ENCODE assay signal across 8 mouse cellular contexts in genomic region chr2:122753739-122754343, GRCm38 (mm10). TPM values are rescaled to one million over a fixed set of nuclear protein-coding genes. Genes with fewer than 3 reads are reported as not detected.
DNase-seq lines count a peak whose midpoint lies in the region; ATAC-seq and TF ChIP-seq lines count a peak whose summit lies in the region.

No protein-coding gene starts in this region.

- peak; percentile 85 for ATAC-seq in frontal cortex, adult (ENCODE audit: low TSS enrichment)
- ATAC-seq in kidney, embryonic 14.5 days (ENCODE audit: low FRiP score, low TSS enrichment): peak; percentile 52; the same call in 1 of the 2 replicates
- no peak for ATAC-seq in liver, embryonic 11.5 days (replicated peaks; ENCODE audit: low FRiP score)
- peak; percentile 75 for ATAC-seq in neural tube, embryonic 13.5 days (ENCODE audit: low read depth)

- WGBS in cerebellum, adult 2 months: 12% methylated on average over 7 of the region's 7 CpGs
- 20% methylated on average over 7 of the region's 7 CpGs for WGBS in kidney, embryonic 14.5 days
- WGBS in liver, embryonic 11.5 days: 14% methylated on average over 7 of the region's 7 CpGs
- WGBS in neural tube, embryonic 13.5 days: 18% methylated on average over 7 of the region's 7 CpGs

- DNase-seq in 416B (ENCODE audit: low read depth): peak; percentile 70
- peak; percentile 69 for DNase-seq in MEL (ENCODE audit: low read depth, low spot score)
- peak; percentile 53 to 74 for DNase-seq in cerebellum, adult 2 months
- peak; percentile 43 for DNase-seq in liver, embryonic 11.5 days (ENCODE audit: low spot score)
- peak; percentile 73 for DNase-seq in thymus, postnatal 25 days

- no peaks in the 10 kb centered on the region for H3K36me3 ChIP-seq in MEL (ENCODE audit: control insufficient read depth in 1 of 2, insufficient read depth in 2 of 2, low read length in 2 of 2)
- H3K36me3 ChIP-seq in kidney, embryonic 14.5 days (ENCODE audit: control insufficient read depth, insufficient read depth, low read length): no peaks in the 10 kb centered on the region; the same call in 1 of the 2 replicates
- H3K36me3 ChIP-seq in liver, embryonic 11.5 days (ENCODE audit: control insufficient read depth, insufficient read depth, low read length): no peaks in the 10 kb centered on the region
- peaks cover under 1% of the 10 kb centered on the region; the same call in 1 of the 2 replicates for H3K36me3 ChIP-seq in neural tube, embryonic 13.5 days

- H3K79me2 ChIP-seq in MEL (ENCODE audit: control insufficient read depth, insufficient read depth, low read length, poor library complexity): no peaks in the 10 kb centered on the region

- no peak overlapping the region for H3K4me3 ChIP-seq in MEL (ENCODE audit: control insufficient read depth in 1 of 2, insufficient read depth in 1 of 2, low read depth in 2 of 2, low read length in 2 of 2)
- H3K4me3 ChIP-seq in cerebellum, adult 2 months (replicated peaks; ENCODE audit: insufficient read depth, low read depth, low read length): no peak overlapping the region
- H3K4me3 ChIP-seq in kidney, embryonic 14.5 days (ENCODE audit: low read length): no peak overlapping the region
- no peak overlapping the region for H3K4me3 ChIP-seq in liver, embryonic 11.5 days (ENCODE audit: low read depth, low read length)
- no peak overlapping the region for H3K4me3 ChIP-seq in neural tube, embryonic 13.5 days

- H3K27me3 ChIP-seq in MEL (ENCODE audit: control insufficient read depth in 1 of 2, insufficient read depth in 2 of 2, low read length in 2 of 2): no peaks in the 10 kb centered on the region; a peak in 2 of 4 replicates
- H3K27me3 ChIP-seq in cerebellum, adult 2 months (ENCODE audit: control insufficient read depth, insufficient read depth, low read length): no peaks in the 10 kb centered on the region
- peaks cover 3% of the 10 kb centered on the region; the same call in 1 of the 2 replicates for H3K27me3 ChIP-seq in kidney, embryonic 14.5 days (ENCODE audit: control insufficient read depth, insufficient read depth, low read length)
- no peaks in the 10 kb centered on the region for H3K27me3 ChIP-seq in liver, embryonic 11.5 days (replicated peaks; ENCODE audit: control insufficient read depth, insufficient read depth, low read length)
- H3K27me3 ChIP-seq in neural tube, embryonic 13.5 days: peaks cover 12% of the 10 kb centered on the region

- no peak overlapping the region for H3K27ac ChIP-seq in MEL (ENCODE audit: control insufficient read depth, low read depth, low read length)
- no peak overlapping the region for H3K27ac ChIP-seq in cerebellum, adult 2 months (ENCODE audit: insufficient read depth, low read length)
- H3K27ac ChIP-seq in kidney, embryonic 14.5 days (ENCODE audit: low read depth, low read length): no peak overlapping the region
- no peak overlapping the region for H3K27ac ChIP-seq in liver, embryonic 11.5 days (ENCODE audit: low read depth, low read length)
- no peak overlapping the region for H3K27ac ChIP-seq in neural tube, embryonic 13.5 days (replicated peaks)

- peak; percentile 27 to 69 (median 67); a peak in 5 of 6 replicates for TF ChIP-seq CTCF in MEL (IDR thresholded peaks at IDR 0.05 in 2 of 3, conservative IDR thresholded peaks at IDR 0.05 in 1 of 3; ENCODE audit: control insufficient read depth in 1 of 3, insufficient read depth in 1 of 3, low read depth in 2 of 3, low read length in 3 of 3, poor library complexity in 1 of 3, severe bottlenecking in 1 of 3)
- peak; percentile 96 for TF ChIP-seq CTCF in cerebellum, adult 2 months (IDR thresholded peaks at IDR 0.05; ENCODE audit: borderline replicate concordance, insufficient read depth, low read depth, low read length)

- no peak for TF ChIP-seq POLR2A in MEL (IDR thresholded peaks at IDR 0.05; ENCODE audit: control insufficient read depth in 1 of 2, insufficient read depth in 1 of 2, low read depth in 1 of 2, low read length in 2 of 2, poor library complexity in 1 of 2)
- no peak for TF ChIP-seq POLR2A in cerebellum, adult 2 months (IDR thresholded peaks at IDR 0.05; ENCODE audit: borderline replicate concordance, insufficient read depth, low read length)

- no peak for TF ChIP-seq EP300 in MEL (IDR thresholded peaks at IDR 0.05; ENCODE audit: low read depth in 1 of 2, low read length in 2 of 2)

- no peak overlapping the region for H3K4me2 ChIP-seq in kidney, embryonic 14.5 days (replicated peaks; ENCODE audit: low read depth, low read length)
- no peak overlapping the region for H3K4me2 ChIP-seq in liver, embryonic 11.5 days
- peak overlapping the region; percentile 31 for H3K4me2 ChIP-seq in neural tube, embryonic 13.5 days

- no peak overlapping the region for H3K9ac ChIP-seq in MEL (ENCODE audit: control insufficient read depth, low read depth, low read length, poor library complexity, severe bottlenecking)
- no peak overlapping the region for H3K9ac ChIP-seq in kidney, embryonic 14.5 days (ENCODE audit: low read depth, low read length)
- no peak overlapping the region for H3K9ac ChIP-seq in liver, embryonic 11.5 days (ENCODE audit: low read depth, low read length)
- H3K9ac ChIP-seq in neural tube, embryonic 13.5 days: no peak overlapping the region

- H3K4me1 ChIP-seq in MEL (ENCODE audit: control insufficient read depth in 1 of 2, insufficient read depth in 2 of 2, low read length in 2 of 2): no peaks in the 10 kb centered on the region
- H3K4me1 ChIP-seq in cerebellum, adult 2 months (ENCODE audit: control insufficient read depth, insufficient read depth, low read length): no peaks in the 10 kb centered on the region
- no peaks in the 10 kb centered on the region for H3K4me1 ChIP-seq in kidney, embryonic 14.5 days (ENCODE audit: control insufficient read depth, insufficient read depth, low read length)
- no peaks in the 10 kb centered on the region for H3K4me1 ChIP-seq in liver, embryonic 11.5 days (replicated peaks; ENCODE audit: control insufficient read depth, insufficient read depth, low read length)
- H3K4me1 ChIP-seq in neural tube, embryonic 13.5 days (replicated peaks): no peaks in the 10 kb centered on the region

- peak; percentile 81 for TF ChIP-seq RAD21 in MEL (IDR thresholded peaks at IDR 0.05; ENCODE audit: low read depth, low read length)

- no peaks in the 10 kb centered on the region for H3K9me3 ChIP-seq in MEL (replicated peaks; ENCODE audit: insufficient read depth, low read length)
- H3K9me3 ChIP-seq in kidney, embryonic 14.5 days (ENCODE audit: control insufficient read depth, low read length): no peaks in the 10 kb centered on the region
- no peaks in the 10 kb centered on the region for H3K9me3 ChIP-seq in liver, embryonic 11.5 days (ENCODE audit: control insufficient read depth, low read length)
- H3K9me3 ChIP-seq in neural tube, embryonic 13.5 days: no peaks in the 10 kb centered on the region

TF ChIP-seq in MEL, 35 proteins besides CTCF, POLR2A, EP300 and RAD21:
- TF ChIP-seq MAZ (IDR thresholded peaks at IDR 0.05; ENCODE audit: low read depth, low read length) (no peak), BHLHE40 (IDR thresholded peaks at IDR 0.05; ENCODE audit: borderline replicate concordance, low read depth, low read length) (no peak), ZC3H11A (IDR thresholded peaks at IDR 0.05; ENCODE audit: low read depth, low read length) (peak; percentile 65), SMC3 (IDR thresholded peaks at IDR 0.05; ENCODE audit: low read depth, low read length) (peak; percentile 66), MYB (IDR thresholded peaks at IDR 0.05; ENCODE audit: low read depth, low read length) (0 out of 2 replicates have a peak, but pooled peaks have one; percentile 13), CHD1 (IDR thresholded peaks at IDR 0.05; ENCODE audit: low read depth, low read length) (no peak), JUND (IDR thresholded peaks at IDR 0.05; ENCODE audit: low read depth, low read length) (0 out of 2 replicates have a peak, but pooled peaks have one; percentile 55)

RNA-seq across cellular contexts. Expression of gene Sqor, which starts 11.2 kb away (rescaled TPM):
- total RNA-seq in MEL (2012; rRNA removed): 1.4 and 3.3 TPM in 2 replicates
- 1 to 10 TPM in 1 of 2 experiments, not detected in 1; 2.2 TPM for polyA plus RNA-seq in MEL (2012; ENCODE audit: insufficient read depth in 1 of 2, insufficient read length in 2 of 2, low read depth in 1 of 2, low replicate concordance in 2 of 2, missing spikeins in 1 of 2)
- 7.3 and 8.4 TPM in 2 replicates for polyA plus RNA-seq in cerebellum, adult 2 months (2012; rRNA removed)
- polyA plus RNA-seq in kidney, embryonic 14.5 days (2014; fragmentation: Nextera tagmentation; extraction: Ambion mirVana): 7.9 and 11.8 TPM in 2 replicates
- 2.3 and 2.5 TPM in 2 replicates for polyA plus RNA-seq in liver, embryonic 11.5 days (2014; fragmentation: Nextera tagmentation; extraction: Ambion mirVana)
- polyA plus RNA-seq in neural tube, embryonic 13.5 days (2015; fragmentation: Nextera tagmentation; extraction: Ambion mirVana): 2.3 and 2.5 TPM in 2 replicates

RNA-seq across cellular contexts. Expression of gene Bloc1s6, which starts 15.5 kb away (rescaled TPM):
- 10.8 and 10.9 TPM in 2 replicates for total RNA-seq in MEL (2012; rRNA removed)
- 10 to 100 TPM in 1 of 2 experiments, not detected in 1; 21.7 TPM for polyA plus RNA-seq in MEL (2012; ENCODE audit: insufficient read depth in 1 of 2, insufficient read length in 2 of 2, low read depth in 1 of 2, low replicate concordance in 2 of 2, missing spikeins in 1 of 2)
- 27.3 and 28.1 TPM in 2 replicates for polyA plus RNA-seq in cerebellum, adult 2 months (2012; rRNA removed)
- polyA plus RNA-seq in kidney, embryonic 14.5 days (2014; fragmentation: Nextera tagmentation; extraction: Ambion mirVana): 35.4 and 51.3 TPM in 2 replicates
- polyA plus RNA-seq in liver, embryonic 11.5 days (2014; fragmentation: Nextera tagmentation; extraction: Ambion mirVana): 42.8 and 44.1 TPM in 2 replicates
- 75.4 and 84.9 TPM in 2 replicates for polyA plus RNA-seq in neural tube, embryonic 13.5 days (2015; fragmentation: Nextera tagmentation; extraction: Ambion mirVana)

RNA-seq across cellular contexts. Expression of gene Slc30a4, which starts 51.4 kb away (rescaled TPM):
- not detected in 2 replicates for total RNA-seq in MEL (2012; rRNA removed)
- polyA plus RNA-seq in MEL (2012; ENCODE audit: insufficient read depth in 1 of 2, insufficient read length in 2 of 2, low read depth in 1 of 2, low replicate concordance in 2 of 2, missing spikeins in 1 of 2): not detected
- 18.4 and 19.6 TPM in 2 replicates for polyA plus RNA-seq in cerebellum, adult 2 months (2012; rRNA removed)
- polyA plus RNA-seq in kidney, embryonic 14.5 days (2014; fragmentation: Nextera tagmentation; extraction: Ambion mirVana): 4.8 and 12.7 TPM in 2 replicates
- polyA plus RNA-seq in liver, embryonic 11.5 days (2014; fragmentation: Nextera tagmentation; extraction: Ambion mirVana): 3.3 and 3.7 TPM in 2 replicates
- 6.6 and 7.8 TPM in 2 replicates for polyA plus RNA-seq in neural tube, embryonic 13.5 days (2015; fragmentation: Nextera tagmentation; extraction: Ambion mirVana)
